8 mouse cellular contexts compared by ENCODE assay signal in the genomic region with DNA sequence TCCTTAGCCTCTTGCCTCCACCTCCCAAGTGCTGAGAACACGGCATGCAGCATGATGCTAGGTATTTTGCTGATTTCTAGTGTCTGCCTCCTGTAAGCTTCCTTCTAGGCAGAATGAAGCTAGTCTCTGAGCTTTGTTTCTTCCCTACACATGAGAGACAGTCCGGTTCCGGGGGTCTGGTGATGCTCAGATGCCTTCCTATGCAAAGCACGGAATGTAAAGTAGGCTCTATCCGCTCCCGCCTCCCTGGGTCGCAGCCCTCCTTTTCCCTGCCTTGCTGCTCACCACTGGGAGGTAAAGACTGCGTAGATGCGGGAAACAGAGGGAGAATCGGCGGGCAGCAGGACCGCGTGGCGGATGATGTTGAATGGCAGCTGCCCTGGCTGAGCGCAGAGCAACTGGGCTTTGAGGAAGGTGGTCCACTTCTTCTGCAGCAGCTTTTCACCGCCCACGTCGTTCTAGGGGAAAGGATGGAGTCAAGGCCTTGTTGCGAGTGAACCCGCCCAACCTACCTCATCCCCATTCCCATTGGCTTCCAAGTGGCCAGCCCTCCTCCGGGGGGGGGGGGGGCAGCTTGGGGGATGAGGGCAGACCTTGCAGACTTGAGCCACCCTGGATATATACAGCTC. TPM values are rescaled to one million over a fixed set of nuclear protein-coding genes. Genes with fewer than 3 reads are reported as not detected.
DNase-seq lines count a peak whose midpoint lies in the region; ATAC-seq lines count a peak whose summit lies in the region.

No protein-coding gene starts in this region.

- H3K9ac ChIP-seq in kidney, embryonic 16.5 days (replicated peaks; ENCODE audit: low read length), result peak overlapping the region; percentile 59
- H3K9ac ChIP-seq in limb, embryonic 11.5 days (ENCODE audit: low read length), result peak overlapping the region; percentile 67

- H3K9me3 ChIP-seq in kidney, embryonic 16.5 days (ENCODE audit: low read length), result no peaks in the 10 kb centered on the region
- H3K9me3 ChIP-seq in limb, embryonic 11.5 days (ENCODE audit: control insufficient read depth, low read length), result no peaks in the 10 kb centered on the region

- no peaks in the 10 kb centered on the region for H3K27me3 ChIP-seq in kidney, embryonic 16.5 days (ENCODE audit: insufficient read depth, low read length)
- H3K27me3 ChIP-seq in limb, embryonic 11.5 days (ENCODE audit: control insufficient read depth, insufficient read depth, low read length), result no peaks in the 10 kb centered on the region

- peak overlapping the region; percentile 36 for H3K4me3 ChIP-seq in kidney, embryonic 16.5 days (ENCODE audit: low read length)
- H3K4me3 ChIP-seq in limb, embryonic 11.5 days (ENCODE audit: low read depth, low read length), result peak overlapping the region; percentile 30

- no peak overlapping the region for H3K27ac ChIP-seq in kidney, embryonic 16.5 days (ENCODE audit: low read length)
- no peak overlapping the region for H3K27ac ChIP-seq in limb, embryonic 11.5 days (replicated peaks; ENCODE audit: low read depth, low read length)

- no peak for DNase-seq in kidney, postnatal 25 days
- DNase-seq in cerebellum, adult 18-20 months, result peak; percentile 73 to 74
- DNase-seq in forelimb bud, embryonic 11.5 days (ENCODE audit: low read depth, low spot score), result peak; percentile 70
- peak; percentile 79 for DNase-seq in limb, embryonic 11.5 days (ENCODE audit: low spot score)
- DNase-seq in retina, postnatal 1 day, result peak; percentile 76
- DNase-seq in MN1 (ENCODE audit: low spot score), result no peak

- peak overlapping the region; percentile 53 for H3K4me2 ChIP-seq in kidney, embryonic 16.5 days (replicated peaks; ENCODE audit: low read depth, low read length)
- peak overlapping the region; percentile 53 for H3K4me2 ChIP-seq in limb, embryonic 11.5 days (ENCODE audit: low read depth, severe bottlenecking)

- peaks cover 13% of the 10 kb centered on the region for H3K4me1 ChIP-seq in kidney, embryonic 16.5 days (ENCODE audit: insufficient read depth, low read length)
- peaks cover 7% of the 10 kb centered on the region; the same call in 1 of the 2 replicates for H3K4me1 ChIP-seq in limb, embryonic 11.5 days (ENCODE audit: control insufficient read depth, insufficient read depth, low read length)

- peak; percentile 74 for ATAC-seq in kidney, embryonic 16.5 days (ENCODE audit: low FRiP score, low TSS enrichment)
- peak; percentile 80; the same call in 1 of the 2 replicates for ATAC-seq in limb, embryonic 11.5 days (ENCODE audit: insufficient number of reproducible peaks, low FRiP score, low TSS enrichment, low read depth)
- ATAC-seq in megakaryocyte-erythroid progenitor cell, adult 5-6 weeks (replicated peaks; ENCODE audit: low FRiP score, low TSS enrichment, poor library complexity, severe bottlenecking), result no peak

- H3K36me3 ChIP-seq in kidney, embryonic 16.5 days (ENCODE audit: insufficient read depth, low read length), result no peaks in the 10 kb centered on the region
- H3K36me3 ChIP-seq in limb, embryonic 11.5 days (ENCODE audit: control insufficient read depth, insufficient read depth, low read length), result no peaks in the 10 kb centered on the region

- WGBS in kidney, embryonic 16.5 days, result 7% methylated on average over 21 of the region's 21 CpGs
- WGBS in limb, embryonic 11.5 days, result 5% methylated on average over 21 of the region's 21 CpGs

RNA-seq across cellular contexts. Expression of gene Sema4a, which starts 11.5 kb away (rescaled TPM):
- polyA plus RNA-seq in kidney, embryonic 16.5 days (2015; fragmentation: Nextera tagmentation; extraction: Ambion mirVana), result 19.6 and 25.3 TPM in 2 replicates
- 5.4 and 5.7 TPM in 2 replicates for polyA plus RNA-seq in limb, embryonic 11.5 days (2014; fragmentation: Nextera tagmentation; extraction: Ambion mirVana)
- total RNA-seq in megakaryocyte-erythroid progenitor cell, adult 5-6 weeks (2014; fragmentation: Nextera tagmentation), result 2.6 and 4.1 TPM in 2 replicates
- 1.1 and 2.1 TPM in 2 replicates for total RNA-seq in megakaryocyte-erythroid progenitor cell, adult 5-6 weeks (2017)

RNA-seq across cellular contexts. Expression of gene Slc25a44, which starts 24.6 kb away (rescaled TPM):
- polyA plus RNA-seq in kidney, embryonic 16.5 days (2015; fragmentation: Nextera tagmentation; extraction: Ambion mirVana), result 21.7 and 22.2 TPM in 2 replicates
- 17.7 and 18.9 TPM in 2 replicates for polyA plus RNA-seq in limb, embryonic 11.5 days (2014; fragmentation: Nextera tagmentation; extraction: Ambion mirVana)
- total RNA-seq in megakaryocyte-erythroid progenitor cell, adult 5-6 weeks (2014; fragmentation: Nextera tagmentation), result 28.0 and 30.2 TPM in 2 replicates
- 18.9 and 31.7 TPM in 2 replicates for total RNA-seq in megakaryocyte-erythroid progenitor cell, adult 5-6 weeks (2017)

RNA-seq across cellular contexts. Expression of gene Pmf1, which starts 39.4 kb away (rescaled TPM):
- 144 and 152 TPM in 2 replicates for polyA plus RNA-seq in kidney, embryonic 16.5 days (2015; fragmentation: Nextera tagmentation; extraction: Ambion mirVana)
- polyA plus RNA-seq in limb, embryonic 11.5 days (2014; fragmentation: Nextera tagmentation; extraction: Ambion mirVana), result 174 and 185 TPM in 2 replicates
- total RNA-seq in megakaryocyte-erythroid progenitor cell, adult 5-6 weeks (2014; fragmentation: Nextera tagmentation), result 188 and 207 TPM in 2 replicates
- 87.9 and 145 TPM in 2 replicates for total RNA-seq in megakaryocyte-erythroid progenitor cell, adult 5-6 weeks (2017)

Comparison
In these comparisons a context has a peak if more than half of its experiments do, and no peak if none do; other contexts are left out.
1. DNase-seq: peak in cerebellum, adult 18-20 months (2 of 2), forelimb bud, embryonic 11.5 days (single experiment), limb, embryonic 11.5 days (single experiment) and retina, postnatal 1 day (single experiment); none in kidney, postnatal 25 days (0 of 2) and MN1 (single experiment).